Mouse (Mus musculus): ENCODE results near the gene Smim13. TPM values are rescaled to one million over a fixed set of nuclear protein-coding genes. Genes with fewer than 3 reads are reported as not detected.

Gene Smim13
- polyA plus RNA-seq, 1 experiment from 2014 or later, result 13.1 TPM

DNA sequence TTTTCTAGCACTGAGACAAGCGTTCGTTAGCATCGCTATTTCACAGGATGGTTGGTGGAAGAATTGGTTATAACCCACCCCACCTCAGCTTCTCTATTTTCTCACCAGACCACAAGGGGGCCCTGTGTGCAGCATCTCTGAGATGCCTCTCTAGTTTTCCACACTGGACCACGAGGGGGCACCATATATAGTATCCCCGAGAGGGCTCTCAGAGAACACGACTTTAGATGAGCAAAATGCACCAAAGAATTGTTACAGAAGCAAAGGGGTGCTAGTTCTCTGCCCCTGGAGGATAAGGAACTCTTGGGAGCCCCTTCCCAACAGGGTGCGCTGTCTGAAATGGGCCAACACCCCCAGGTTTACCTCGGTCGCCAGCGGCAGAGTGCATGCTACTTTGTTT, 53.1 kb downstream of the Smim13 start:
- DNase-seq (ENCODE audit: low spot score) (peak; percentile 85), ATAC-seq (replicated peaks; ENCODE audit: low FRiP score) (no peak)
- Histone ChIP-seq H3K36me3 (ENCODE audit: control insufficient read depth, insufficient read depth, low read length) (no peaks in the 10 kb centered on the region), H3K4me2 (ENCODE audit: low read depth, low read length, severe bottlenecking) (no peak overlapping the region), H3K27ac (ENCODE audit: low read depth, low read length) (no peak overlapping the region), H3K4me3 (ENCODE audit: low read depth, low read length) (no peak overlapping the region), H3K9ac (ENCODE audit: low read length) (no peak overlapping the region), H3K9me3 (ENCODE audit: control insufficient read depth, low read length) (no peaks in the 10 kb centered on the region), H3K4me1 (replicated peaks; ENCODE audit: control insufficient read depth, insufficient read depth, low read length) (no peaks in the 10 kb centered on the region), H3K27me3 (ENCODE audit: control insufficient read depth, insufficient read depth, low read length) (no peaks in the 10 kb centered on the region)
- 58% methylated on average over 10 of the region's 10 CpGs for WGBS

DNA sequence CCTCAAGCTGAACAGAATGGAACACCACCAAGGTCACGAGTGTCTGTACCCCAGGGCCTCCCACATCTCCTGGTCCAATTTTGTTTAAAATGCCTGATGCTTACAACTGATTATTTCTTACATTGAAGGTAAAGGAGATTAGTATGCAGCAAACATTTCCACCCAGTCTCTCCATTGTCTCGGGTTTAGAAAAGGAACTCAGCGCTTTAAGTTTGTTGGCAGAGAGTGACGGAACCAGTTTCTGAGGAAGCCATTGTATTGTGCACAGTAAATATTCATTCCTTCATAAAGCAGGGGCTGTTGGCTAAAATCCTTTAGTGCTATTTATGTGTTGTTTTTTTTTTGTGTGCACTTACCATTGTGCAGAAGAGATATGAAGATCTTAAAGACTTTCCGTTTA, 71.1 kb downstream of the Smim13 start:
- no peak overlapping the region for H3K9ac ChIP-seq (ENCODE audit: low read length)
- peaks cover 12% of the 10 kb centered on the region; the same call in 1 of the 2 replicates for H3K36me3 ChIP-seq (ENCODE audit: control insufficient read depth, insufficient read depth, low read length)
- H3K4me1 ChIP-seq (replicated peaks; ENCODE audit: control insufficient read depth, insufficient read depth, low read length), result peaks cover 3% of the 10 kb centered on the region; the same call in 1 of the 2 replicates
- H3K4me3 ChIP-seq (ENCODE audit: low read depth, low read length), result no peak overlapping the region
- 63% methylated on average over 5 of the region's 5 CpGs for WGBS
- no peak overlapping the region for H3K4me2 ChIP-seq (ENCODE audit: low read depth, low read length, severe bottlenecking)
- ATAC-seq (replicated peaks; ENCODE audit: low FRiP score) (no peak), DNase-seq (ENCODE audit: low spot score) (no peak)
- H3K27me3 ChIP-seq (ENCODE audit: control insufficient read depth, insufficient read depth, low read length), result no peaks in the 10 kb centered on the region
- H3K9me3 ChIP-seq (ENCODE audit: control insufficient read depth, low read length), result no peaks in the 10 kb centered on the region
- no peak overlapping the region for H3K27ac ChIP-seq (ENCODE audit: low read depth, low read length)

DNA sequence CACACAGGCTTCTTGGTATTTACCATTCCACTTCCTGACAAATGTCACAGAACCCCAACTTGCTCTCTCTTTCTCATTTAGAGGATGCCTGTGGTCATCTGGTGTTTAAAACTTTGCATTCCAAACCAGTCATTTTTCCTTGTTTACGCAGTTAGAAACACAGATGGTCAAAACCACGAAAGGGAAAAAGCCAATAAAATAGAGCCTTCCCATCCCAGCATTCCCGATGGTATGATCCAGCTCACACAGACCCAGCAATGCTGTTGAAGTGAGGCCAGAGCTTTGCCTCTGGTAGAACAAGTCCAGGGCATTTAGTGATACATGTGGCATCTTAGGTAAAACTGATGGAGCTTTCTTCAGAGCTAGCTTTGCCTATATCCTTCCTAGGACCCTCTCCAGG, 71.8 kb downstream of the Smim13 start:
- Histone ChIP-seq H3K9me3 (ENCODE audit: control insufficient read depth, low read length) (no peaks in the 10 kb centered on the region), H3K4me1 (replicated peaks; ENCODE audit: control insufficient read depth, insufficient read depth, low read length) (peaks cover 3% of the 10 kb centered on the region; the same call in 1 of the 2 replicates), H3K4me2 (ENCODE audit: low read depth, low read length, severe bottlenecking) (no peak overlapping the region), H3K27me3 (ENCODE audit: control insufficient read depth, insufficient read depth, low read length) (no peaks in the 10 kb centered on the region), H3K9ac (ENCODE audit: low read length) (no peak overlapping the region), H3K4me3 (ENCODE audit: low read depth, low read length) (no peak overlapping the region), H3K27ac (ENCODE audit: low read depth, low read length) (no peak overlapping the region), H3K36me3 (ENCODE audit: control insufficient read depth, insufficient read depth, low read length) (peaks cover 5% of the 10 kb centered on the region; the same call in 1 of the 2 replicates)
- 89% methylated on average over 3 of the region's 3 CpGs for WGBS
- ATAC-seq (replicated peaks; ENCODE audit: low FRiP score) (no peak), DNase-seq (ENCODE audit: low spot score) (no peak)

DNA sequence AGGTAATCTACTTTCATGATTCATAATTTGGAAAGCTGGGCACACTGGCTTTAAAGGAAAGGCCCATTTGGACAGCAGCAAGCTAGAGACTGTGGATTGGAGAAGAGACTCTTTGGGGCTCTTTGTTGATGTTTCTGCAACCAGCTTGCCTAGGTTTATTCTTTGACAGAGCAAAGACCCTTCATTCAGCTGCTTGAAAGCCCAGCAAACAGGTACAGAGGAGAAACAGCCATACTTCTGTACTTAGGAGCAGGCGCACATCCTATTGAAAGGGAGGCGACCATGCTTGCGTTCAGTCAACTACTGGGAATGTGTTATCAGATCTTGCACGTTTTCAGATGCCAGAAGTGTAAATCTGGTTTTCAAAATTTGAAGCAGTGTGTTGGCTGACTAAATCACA, 75.0 kb downstream of the Smim13 start:
- 87% methylated on average over 4 of the region's 4 CpGs for WGBS
- Histone ChIP-seq H3K9me3 (ENCODE audit: control insufficient read depth, low read length) (no peaks in the 10 kb centered on the region), H3K4me2 (ENCODE audit: low read depth, low read length, severe bottlenecking) (no peak overlapping the region), H3K36me3 (ENCODE audit: control insufficient read depth, insufficient read depth, low read length) (no peaks in the 10 kb centered on the region; the same call in 1 of the 2 replicates), H3K9ac (ENCODE audit: low read length) (no peak overlapping the region), H3K27ac (ENCODE audit: low read depth, low read length) (no peak overlapping the region), H3K4me1 (replicated peaks; ENCODE audit: control insufficient read depth, insufficient read depth, low read length) (peaks cover 6% of the 10 kb centered on the region; the same call in 1 of the 2 replicates), H3K4me3 (ENCODE audit: low read depth, low read length) (no peak overlapping the region), H3K27me3 (ENCODE audit: control insufficient read depth, insufficient read depth, low read length) (no peaks in the 10 kb centered on the region)
- DNase-seq (ENCODE audit: low spot score) (no peak), ATAC-seq (replicated peaks; ENCODE audit: low FRiP score) (no peak)

GRCm38 (mm10) chr13:41325346-41325745, 75.7 kb downstream of the Smim13 start:
- no peaks in the 10 kb centered on the region for H3K27me3 ChIP-seq (ENCODE audit: control insufficient read depth, insufficient read depth, low read length)
- H3K36me3 ChIP-seq (ENCODE audit: control insufficient read depth, insufficient read depth, low read length), result no peaks in the 10 kb centered on the region; the same call in 1 of the 2 replicates
- peaks cover 6% of the 10 kb centered on the region; the same call in 1 of the 2 replicates for H3K4me1 ChIP-seq (replicated peaks; ENCODE audit: control insufficient read depth, insufficient read depth, low read length)
- no peaks in the 10 kb centered on the region for H3K9me3 ChIP-seq (ENCODE audit: control insufficient read depth, low read length)
- H3K4me3 ChIP-seq (ENCODE audit: low read depth, low read length), result no peak overlapping the region
- WGBS, result 93% methylated on average over 4 of the region's 4 CpGs
- no peak overlapping the region for H3K4me2 ChIP-seq (ENCODE audit: low read depth, low read length, severe bottlenecking)
- H3K9ac ChIP-seq (ENCODE audit: low read length), result no peak overlapping the region
- ATAC-seq (replicated peaks; ENCODE audit: low FRiP score) (no peak), DNase-seq (ENCODE audit: low spot score) (no peak)
- H3K27ac ChIP-seq (ENCODE audit: low read depth, low read length), result no peak overlapping the region

DNA sequence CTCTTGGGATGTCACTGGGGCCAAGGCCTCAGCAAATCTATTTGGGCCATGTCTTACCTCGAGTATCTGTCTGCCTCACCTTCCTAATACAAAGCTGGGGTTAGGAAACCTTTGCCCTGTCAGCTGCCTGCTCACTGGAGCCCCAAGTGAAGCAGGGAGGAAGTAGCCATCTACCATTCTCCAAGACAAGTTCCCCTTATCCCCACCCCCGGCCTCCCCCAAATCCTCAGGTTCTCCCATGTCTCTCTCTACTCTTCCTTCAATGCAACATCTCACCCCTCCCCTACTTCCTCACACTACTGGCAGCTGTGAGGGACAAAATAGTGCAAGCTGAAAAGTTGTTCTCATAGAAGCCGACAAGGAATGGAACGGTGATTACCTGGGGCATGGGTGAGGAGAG, 76.5 kb downstream of the Smim13 start:
- Histone ChIP-seq H3K4me3 (ENCODE audit: low read depth, low read length) (no peak overlapping the region), H3K4me2 (ENCODE audit: low read depth, low read length, severe bottlenecking) (no peak overlapping the region), H3K27ac (ENCODE audit: low read depth, low read length) (no peak overlapping the region), H3K9ac (ENCODE audit: low read length) (no peak overlapping the region), H3K9me3 (ENCODE audit: control insufficient read depth, low read length) (no peaks in the 10 kb centered on the region), H3K36me3 (ENCODE audit: control insufficient read depth, insufficient read depth, low read length) (no peaks in the 10 kb centered on the region; the same call in 1 of the 2 replicates), H3K4me1 (replicated peaks; ENCODE audit: control insufficient read depth, insufficient read depth, low read length) (peaks cover 5% of the 10 kb centered on the region; the same call in 1 of the 2 replicates), H3K27me3 (ENCODE audit: control insufficient read depth, insufficient read depth, low read length) (no peaks in the 10 kb centered on the region)
- ATAC-seq (replicated peaks; ENCODE audit: low FRiP score), result no peak
- no peak for DNase-seq (ENCODE audit: low spot score)
- WGBS, result 80% methylated on average over 4 of the region's 4 CpGs

Other genes with a start within 250 kb of the Smim13 start
- gene Pak1ip1, start 248.8 kb upstream of the Smim13 start, polyA plus RNA-seq (2014; fragmentation: Nextera tagmentation; extraction: Ambion mirVana), result 88.4 and 92.0 TPM in 2 replicates
- 168 and 183 TPM in 2 replicates for gene Tmem14c, start 233.6 kb upstream of the Smim13 start, polyA plus RNA-seq (2014; fragmentation: Nextera tagmentation; extraction: Ambion mirVana)
- gene Mak, start 170.1 kb upstream of the Smim13 start, polyA plus RNA-seq (2014; fragmentation: Nextera tagmentation; extraction: Ambion mirVana), result 0.87 and 1.6 TPM in 2 replicates
- gene Gcm2, start 138.8 kb upstream of the Smim13 start, polyA plus RNA-seq (2014; fragmentation: Nextera tagmentation; extraction: Ambion mirVana), result not detected in 2 replicates
- gene Sycp2l, start 135.5 kb upstream of the Smim13 start, polyA plus RNA-seq (2014; fragmentation: Nextera tagmentation; extraction: Ambion mirVana), result not detected in 2 replicates
- gene Elovl2, start 29.4 kb upstream of the Smim13 start, polyA plus RNA-seq (2014; fragmentation: Nextera tagmentation; extraction: Ambion mirVana), result 52.8 and 55.4 TPM in 2 replicates
- not detected in 2 replicates for gene Gm17364, start 24.1 kb downstream of the Smim13 start, polyA plus RNA-seq (2014; fragmentation: Nextera tagmentation; extraction: Ambion mirVana)
- gene Nedd9, start 237.5 kb downstream of the Smim13 start, polyA plus RNA-seq (2014; fragmentation: Nextera tagmentation; extraction: Ambion mirVana), result 26.7 and 27.0 TPM in 2 replicates

Data from forebrain, embryonic 11.5 days (tissue).